Mouse (Mus musculus) gastrocnemius, adult 8-10 months (tissue): Measurements from ENCODE around the gene Cnot3. TPM values are rescaled to one million over a fixed set of nuclear protein-coding genes. Genes with fewer than 3 reads are reported as not detected.
"Not testable (repeated sequence)": the region's sequence is repeated elsewhere in the genome, so short reads cannot be mapped to it uniquely, and the experiment has no call there.

Source experiments
- DNase-seq, 2 experiments: peaks; one replicate each; pipeline ENCODE4 v3.0.0; 2022; ENCODE audit warnings: low spot score in 2 of 2
- total RNA-seq, 4 experiments: library from RNA; stranded (reverse); gene quantifications; 2 replicates each; pipeline ENCODE4 v1.2.4; 2022

Cnot3 gene
- total RNA-seq: 10 to 100 TPM; 13.2 to 17.7 (median 14.8) TPM

GRCm38 (mm10) chr7:3644672-3645487 lies at the start of gene Cnot3:
Cnot3 (plus strand) TSS chr7:3645268.
- peak; percentile 97 to 99 for DNase-seq

- not testable (repeated sequence) for DNase-seq
Observed at GRCm38 (mm10) chr7:3597755-3598154, 47.3 kb upstream of the Cnot3 start.

- DNase-seq: peak; percentile 11 to 17
Observed at GRCm38 (mm10) chr7:3601119-3601518, 43.9 kb upstream of the Cnot3 start.

- DNase-seq: no peak
Observed at GRCm38 (mm10) chr7:3606798-3607197, 38.3 kb upstream of the Cnot3 start.

GRCm38 (mm10) chr7:3607391-3607790 lies 37.7 kb upstream of the Cnot3 start:
- no peak for DNase-seq

- DNase-seq: no peak
Observed at GRCm38 (mm10) chr7:3608668-3609067, 36.4 kb upstream of the Cnot3 start.

- DNase-seq: peak; percentile 17 to 42
Observed at GRCm38 (mm10) chr7:3609082-3609481, 36.0 kb upstream of the Cnot3 start.

GRCm38 (mm10) chr7:3610437-3610836 lies 34.6 kb upstream of the Cnot3 start:
- no peak for DNase-seq

GRCm38 (mm10) chr7:3611006-3611405 lies 34.1 kb upstream of the Cnot3 start:
- no peak for DNase-seq

GRCm38 (mm10) chr7:3614021-3614420 lies 31.0 kb upstream of the Cnot3 start:
- DNase-seq: no peak

- DNase-seq: no peak
Observed at GRCm38 (mm10) chr7:3616057-3616388, 29.0 kb upstream of the Cnot3 start, which contains the start of gene Oscar. Oscar (minus strand) TSS chr7:3616157.

GRCm38 (mm10) chr7:3616389-3617241 lies 28.5 kb upstream of the Cnot3 start:
- DNase-seq: no peak

- peak; percentile 72 to 82 for DNase-seq
Observed at GRCm38 (mm10) chr7:3617242-3617995, 27.6 kb upstream of the Cnot3 start, which contains the start of gene Ndufa3. Ndufa3 (plus strand) TSS chr7:3617373.

- DNase-seq: no peak
Observed at GRCm38 (mm10) chr7:3629030-3629429, 16.0 kb upstream of the Cnot3 start.

- peak; percentile 80 to 85 for DNase-seq
Observed at GRCm38 (mm10) chr7:3629543-3630477, 15.3 kb upstream of the Cnot3 start, which contains the start of the genes Tfpt and Prpf31. Tfpt (minus strand) TSS chr7:3629929. Prpf31 (plus strand) TSS chr7:3629985.

- DNase-seq: no peak
Observed at GRCm38 (mm10) chr7:3630478-3630815, 14.6 kb upstream of the Cnot3 start.

GRCm38 (mm10) chr7:3643412-3643811 lies 1.7 kb upstream of the Cnot3 start:
- DNase-seq: no peak

- DNase-seq: no peak
Observed at GRCm38 (mm10) chr7:3643843-3644242, 1.2 kb upstream of the Cnot3 start.

- no peak for DNase-seq
Observed at GRCm38 (mm10) chr7:3644348-3644671, 758 bp upstream of the Cnot3 start.

GRCm38 (mm10) chr7:3645488-3646025 lies 489 bp downstream of the Cnot3 start:
- DNase-seq: no peak
